ENCODE assay signal across 9 mouse cellular contexts in the genomic region with DNA sequence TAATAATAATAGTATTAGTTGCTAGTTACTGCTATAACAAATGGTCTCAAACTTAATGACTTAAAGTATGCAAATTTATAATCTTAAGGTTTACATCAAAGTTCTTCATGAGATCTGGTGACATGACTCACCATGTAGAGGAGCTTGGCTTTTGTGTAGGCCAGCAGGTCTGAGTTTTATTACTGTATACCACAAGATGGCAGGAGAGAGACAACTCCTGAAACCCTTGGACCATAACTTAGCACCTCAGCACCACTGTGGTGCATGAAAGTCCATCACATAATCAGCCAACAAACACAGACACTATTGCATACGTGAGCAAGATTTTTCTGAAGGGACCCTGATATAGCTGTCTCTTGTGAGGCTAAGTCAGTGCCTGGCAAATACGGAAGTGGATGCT.
A peak's percentile ranks its signal among the peaks of the same experiment; 100 is the strongest.
DNase-seq lines count a peak whose midpoint lies in the region.
"Had no signal": no experiment of that assay in that cellular context is flagged by ENCODE, and none has a peak within 500 bp of the region (broad histone marks: within the 10 kb centered on the region; RNA-seq: fewer than 3 reads in every experiment).

No protein-coding gene starts in this region.

- DNase-seq in cerebellum, postnatal 10 days: peak; percentile 7 to 27
- no peak for DNase-seq in cerebellum, adult 11 months
- peak; percentile 2 for DNase-seq in kidney, adult 9 months
- DNase-seq in kidney, postnatal 10 days: no peak
- DNase-seq in right cerebral cortex, adult 18-20 months: peak; percentile 1
- no peak for DNase-seq in right cerebral cortex, postnatal 10 days (ENCODE audit: low spot score in 2 of 2)
- no peak for DNase-seq in layer of hippocampus, adult 9-10 months (ENCODE audit: low spot score)
- no peak for DNase-seq in spleen, adult 12 weeks (ENCODE audit: low spot score)
- DNase-seq: thymus, postnatal 36 days had no signal

Comparison
In these comparisons a context has a peak if more than half of its experiments do, and no peak if none do; other contexts are left out.
1. DNase-seq: peak in cerebellum, postnatal 10 days (2 of 2), kidney, adult 9 months (single experiment) and right cerebral cortex, adult 18-20 months (single experiment); none in cerebellum, adult 11 months (single experiment), kidney, postnatal 10 days (single experiment), right cerebral cortex, postnatal 10 days (0 of 2), layer of hippocampus, adult 9-10 months (single experiment) and spleen, adult 12 weeks (single experiment).